Mouse (Mus musculus) erythroblast, embryonic 14.5 days (primary cell): ENCODE data around the gene Myom3.

ENCODE experiments used
- GATA1 ChIP-seq: IDR thresholded peaks from 2 replicates; pipeline ENCODE4 v1.6.1; 2012; ENCODE audit warnings: low read length, inconsistent platforms, mixed read lengths
- TAL1 ChIP-seq: IDR thresholded peaks from 3 replicates; pipeline ENCODE4 v1.6.1; 2012; ENCODE audit warnings: low read length, inconsistent platforms, mixed read lengths

DNA sequence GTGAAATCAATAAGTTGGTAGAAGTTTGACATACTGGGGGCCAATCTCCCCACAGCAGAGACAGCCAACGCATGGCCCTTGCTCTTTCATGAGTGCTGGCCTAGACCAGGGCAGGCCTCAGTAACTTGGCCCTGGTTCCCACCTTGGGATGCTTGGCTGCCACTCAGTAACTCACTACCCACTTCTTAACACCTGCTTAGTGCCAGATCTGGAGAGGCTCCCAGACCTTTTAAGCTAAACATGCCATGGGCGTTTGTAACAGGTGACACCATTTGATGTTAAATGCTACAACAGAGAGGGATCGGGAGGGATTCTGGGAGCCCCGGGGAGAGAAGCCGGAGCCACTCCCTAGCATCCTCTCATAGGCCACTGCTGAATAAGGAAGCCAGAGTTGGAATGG lies 33.3 kb downstream of the Myom3 start:
- TF ChIP-seq TAL1 (no peak), GATA1 (no peak)
